Mouse (Mus musculus): ENCODE results near the gene Wnt8b.

GRCm38 (mm10) chr19:44457359-44458055, 35.8 kb upstream of the Wnt8b start:
- TF ChIP-seq CTCF (IDR thresholded peaks at IDR 0.05; ENCODE audit: borderline replicate concordance, control insufficient read depth, extremely low read depth, insufficient read depth, low read length, poor library complexity) (no peak), POLR2A (IDR thresholded peaks at IDR 0.05; ENCODE audit: control insufficient read depth, extremely low read depth, insufficient read depth, low read length, poor library complexity) (no peak)
